Mouse (Mus musculus): ENCODE results near the gene Mlkl.
"Not testable (repeated sequence)": the region's sequence is repeated elsewhere in the genome, so short reads cannot be mapped to it uniquely, and the experiment has no call there.

The Mlkl gene

GRCm38 (mm10) chr8:111312758-111313162 is 25.2 kb downstream of the Mlkl start:
- no peak for DNase-seq

GRCm38 (mm10) chr8:111310006-111310405 is 28.0 kb downstream of the Mlkl start:
- DNase-seq, result not testable (repeated sequence)

- no peak for DNase-seq
These were observed 32.8 kb downstream of the Mlkl start for GRCm38 (mm10) chr8:111305031-111305730.

- DNase-seq, result no peak
These were observed 33.6 kb downstream of the Mlkl start for GRCm38 (mm10) chr8:111304359-111304758.

- not testable (repeated sequence) for DNase-seq
These were observed 34.7 kb downstream of the Mlkl start for GRCm38 (mm10) chr8:111303076-111303803.

- peak; percentile 11 to 16 for DNase-seq
These were observed 37.1 kb downstream of the Mlkl start for GRCm38 (mm10) chr8:111300597-111301546.

GRCm38 (mm10) chr8:111299821-111300568 is 38.0 kb downstream of the Mlkl start, which contains the start of gene Rfwd3:
Rfwd3 (minus strand) TSS chr8:111300222.
- DNase-seq, result peak; percentile 95 to 96

GRCm38 (mm10) chr8:111299363-111299820 is 38.6 kb downstream of the Mlkl start:
- DNase-seq, result peak; percentile 53 to 59

GRCm38 (mm10) chr8:111298011-111298410 is 40.0 kb downstream of the Mlkl start:
- peak; percentile 19 to 21 for DNase-seq

GRCm38 (mm10) chr8:111291733-111292132 is 46.2 kb downstream of the Mlkl start:
- DNase-seq, result no peak

- DNase-seq, result no peak
These were observed 47.4 kb downstream of the Mlkl start for GRCm38 (mm10) chr8:111290586-111290985.

- DNase-seq, result no peak
These were observed 52.4 kb downstream of the Mlkl start for GRCm38 (mm10) chr8:111285603-111286002.

- no peak for DNase-seq
These were observed 55.9 kb downstream of the Mlkl start for GRCm38 (mm10) chr8:111282093-111282492.

GRCm38 (mm10) chr8:111268277-111268676 is 69.7 kb downstream of the Mlkl start:
- no peak for DNase-seq

GRCm38 (mm10) chr8:111266161-111266560 is 71.8 kb downstream of the Mlkl start:
- DNase-seq, result not testable (repeated sequence)

GRCm38 (mm10) chr8:111264693-111265220 is 73.2 kb downstream of the Mlkl start:
- DNase-seq, result no peak

GRCm38 (mm10) chr8:111261981-111262381 is 76.0 kb downstream of the Mlkl start:
- DNase-seq, result no peak

Data from cerebellum, postnatal 36 days (tissue).